Mouse (Mus musculus) gastrocnemius, adult 18-20 months (tissue): Measurements from ENCODE around the gene LTO1. TPM values are rescaled to one million over a fixed set of nuclear protein-coding genes. Genes with fewer than 3 reads are reported as not detected.
A peak's percentile ranks its signal among the peaks of the same experiment; 100 is the strongest.
"Not testable (repeated sequence)": the region's sequence is repeated elsewhere in the genome, so short reads cannot be mapped to it uniquely, and the experiment has no call there.

Experiments used
- DNase-seq: peaks from one replicate; pipeline ENCODE4 v3.0.0; 2021; ENCODE audit warnings: low spot score
- long read RNA-seq, 2 experiments: library from polyadenylated mRNA; stranded (forward); transcript quantifications; one replicate each; pipeline ENCODE4 v2.0.0; 2021
- total RNA-seq, 2 experiments: library from RNA; stranded (reverse); gene quantifications; 2 replicates each; pipeline ENCODE4 v1.2.3; 2021

LTO1 gene
- 10 to 100 TPM in 1 of 2 experiments, 1 to 10 TPM in 1; 8.0 to 10.2 TPM for total RNA-seq
- long read RNA-seq, experiment 1, full-length matches to known transcripts, result 18 of 20 reads
- long read RNA-seq, experiment 1, partial matches to known transcripts, result 0 of 20 reads
- long read RNA-seq, experiment 1, other reads (novel, unspliced or antisense), result 2 of 20 reads
- long read RNA-seq, experiment 2, transcript LTO1-201 (5 exons, 2,015 nt), result major isoform, 9 of 11 reads
- long read RNA-seq, experiment 2, partial matches to known transcripts, result 1 of 11 reads
- long read RNA-seq, experiment 2, other reads (novel, unspliced or antisense), result 0 of 11 reads

GRCm38 (mm10) chr7:144914948-144915750, at the start of gene LTO1:
LTO1 (plus strand) TSS chr7:144915100.
- DNase-seq, result peak; percentile 92

- no peak for DNase-seq
Measured at GRCm38 (mm10) chr7:144867161-144867560, 47.7 kb upstream of the LTO1 start.

DNA sequence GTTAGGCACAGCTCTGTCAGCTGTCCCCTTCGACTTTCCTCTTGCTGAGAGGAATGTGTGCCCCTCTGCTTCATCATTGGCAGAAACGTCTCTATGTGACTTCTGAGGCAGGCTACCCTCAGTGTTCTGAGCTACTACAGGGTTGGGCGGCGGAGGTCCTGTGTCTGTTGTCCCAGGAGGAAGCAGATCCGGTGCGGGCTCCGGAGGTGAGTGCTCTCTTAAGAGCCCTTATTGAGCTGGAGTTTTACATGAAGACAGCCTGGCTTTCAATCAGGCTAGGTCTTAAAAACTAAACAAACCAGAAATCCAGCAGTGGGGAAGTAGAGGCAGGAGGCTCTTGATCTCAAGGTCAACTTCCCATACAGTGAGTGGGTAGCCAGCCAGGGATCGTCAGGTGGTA, 47.3 kb upstream of the LTO1 start:
- DNase-seq, result no peak

DNA sequence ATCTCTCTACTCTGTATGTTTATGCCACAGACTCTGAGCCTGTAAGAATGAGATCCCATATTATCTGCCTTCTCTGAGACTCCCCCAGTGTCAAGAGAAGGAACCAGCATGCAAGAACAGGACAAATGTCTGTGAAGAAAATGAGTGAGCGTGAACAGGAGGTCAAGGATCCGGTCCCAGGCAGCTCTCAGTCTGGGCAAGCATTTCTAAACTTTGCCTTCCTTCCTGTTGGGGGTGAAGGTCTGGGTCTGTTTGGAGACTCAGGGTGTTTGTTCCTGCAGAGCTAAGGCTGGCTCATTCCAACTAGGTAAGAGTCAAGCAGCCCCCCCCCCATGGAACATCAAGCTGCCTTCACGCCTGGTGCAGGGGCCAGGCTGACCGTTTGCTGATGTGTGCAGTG, 42.5 kb upstream of the LTO1 start:
- DNase-seq, result no peak

DNA sequence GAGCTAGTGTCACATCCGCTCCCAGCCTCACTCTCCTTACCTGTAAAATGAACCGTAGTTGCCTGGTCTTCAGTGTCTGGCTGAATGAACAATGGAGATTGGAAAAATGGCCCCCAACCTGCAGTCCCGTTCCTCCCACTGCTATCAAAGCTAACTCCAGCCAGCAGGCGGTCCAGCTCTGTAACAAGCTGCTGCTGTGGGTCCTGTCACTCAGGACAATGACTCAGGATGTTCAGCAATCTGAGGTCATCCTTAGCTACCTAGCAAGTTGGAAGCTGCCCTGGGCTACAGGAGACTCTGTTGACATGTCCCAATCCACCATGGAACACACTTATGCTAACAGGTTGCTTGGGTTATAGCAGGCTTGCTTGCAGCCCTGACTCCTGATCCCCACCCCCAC, 41.7 kb upstream of the LTO1 start:
- DNase-seq, result no peak

DNA sequence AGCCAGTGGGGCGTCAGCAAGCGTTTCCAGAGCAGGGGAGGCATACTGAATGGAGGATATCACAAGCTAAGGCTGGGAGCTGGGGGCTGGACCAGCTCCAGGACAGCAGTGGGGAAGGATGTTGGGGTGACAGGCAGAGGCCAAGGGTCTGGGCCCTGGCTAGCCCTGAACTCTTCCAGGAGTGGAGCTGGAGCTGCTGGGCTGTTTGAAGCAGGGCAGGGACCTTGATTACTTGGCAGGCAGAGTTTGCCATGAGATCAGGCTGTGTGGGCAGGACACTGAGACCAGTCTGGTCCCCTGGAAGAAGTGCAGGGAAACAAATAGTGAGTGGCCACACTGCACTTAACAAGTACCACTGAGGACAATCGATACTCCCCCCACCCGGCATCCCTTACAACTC, 40.7 kb upstream of the LTO1 start:
- DNase-seq, result no peak

GRCm38 (mm10) chr7:144878401-144878800, 36.5 kb upstream of the LTO1 start:
- DNase-seq, result no peak

GRCm38 (mm10) chr7:144883106-144883505, 31.8 kb upstream of the LTO1 start:
- no peak for DNase-seq

DNA sequence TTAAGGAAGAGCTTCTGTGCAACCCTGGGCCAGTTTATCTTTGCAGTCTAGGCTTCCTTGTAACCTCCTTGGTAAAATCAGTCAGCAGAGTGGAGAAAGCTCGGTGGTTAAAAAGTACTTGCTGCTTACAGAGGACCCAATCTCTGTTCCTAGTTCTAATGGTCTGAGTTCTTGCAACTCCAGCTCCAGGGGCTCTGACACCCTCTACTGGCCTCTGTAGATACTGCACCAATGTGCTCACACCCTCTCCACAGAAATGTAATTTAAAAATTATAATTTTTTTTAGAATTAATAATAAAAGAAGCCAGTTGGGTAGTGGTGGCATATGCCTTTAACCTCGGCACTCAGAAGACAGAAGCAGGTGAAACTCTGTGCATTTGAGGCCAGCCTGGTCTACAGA, 27.2 kb upstream of the LTO1 start:
- DNase-seq, result no peak

DNA sequence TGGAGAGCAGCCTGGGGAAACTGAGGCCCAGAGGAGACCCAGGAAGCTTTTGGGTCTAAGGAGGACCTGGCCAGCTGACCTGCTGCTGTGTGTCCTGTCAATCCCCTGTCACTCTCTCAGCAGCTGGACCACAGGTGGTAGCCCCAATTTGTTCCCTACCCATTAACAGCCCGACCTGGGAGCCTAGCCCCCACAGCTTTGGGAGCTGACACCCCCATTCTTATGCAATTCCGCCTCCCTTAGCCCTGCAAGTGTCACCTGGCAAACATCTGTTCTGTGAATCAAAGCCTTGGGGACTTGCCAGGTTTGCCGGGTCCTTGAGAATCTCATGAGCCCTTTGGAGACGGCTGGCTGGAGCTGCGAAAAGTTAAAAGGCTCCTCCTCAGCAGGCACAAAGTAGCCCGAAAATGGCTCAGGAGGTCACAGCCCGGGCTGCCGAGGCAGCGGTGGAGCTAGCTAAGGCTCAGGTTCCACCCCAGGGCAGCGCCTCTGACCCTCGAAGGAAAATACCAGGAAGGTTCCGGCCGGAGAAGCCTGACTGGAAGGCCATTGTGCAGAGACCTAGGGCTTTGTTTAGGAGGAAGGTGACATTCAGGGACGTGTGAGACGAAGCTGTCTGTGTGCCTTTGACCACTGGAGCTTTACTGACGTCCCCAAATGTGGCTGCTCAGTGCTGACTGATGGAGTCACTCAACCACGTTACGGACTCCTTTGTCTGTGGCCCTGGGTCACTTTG, 26.2 kb upstream of the LTO1 start:
- no peak for DNase-seq

GRCm38 (mm10) chr7:144890661-144891060, 24.2 kb upstream of the LTO1 start:
- not testable (repeated sequence) for DNase-seq

- DNase-seq, result no peak
Measured at GRCm38 (mm10) chr7:144891863-144892262, 23.0 kb upstream of the LTO1 start.

DNA sequence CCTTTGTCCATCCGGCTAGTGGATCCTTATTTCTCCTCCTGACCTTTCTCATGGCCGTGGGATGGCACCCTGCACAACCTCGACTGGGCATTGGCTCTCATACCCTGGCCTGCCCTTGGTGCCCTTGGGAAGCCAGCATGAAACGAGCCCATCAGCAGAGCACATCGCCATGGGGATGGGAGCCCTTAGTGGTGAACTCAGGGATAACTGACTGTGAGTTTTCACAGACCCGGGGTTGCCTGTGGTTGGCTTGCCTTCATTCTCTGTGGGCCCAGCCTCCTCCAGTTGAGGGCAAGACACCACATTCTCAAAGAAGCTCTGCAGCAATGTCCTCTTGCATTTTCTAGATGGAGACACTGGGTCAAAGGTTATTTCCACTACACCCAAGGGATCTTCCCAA, 22.6 kb upstream of the LTO1 start:
- DNase-seq, result no peak

DNA sequence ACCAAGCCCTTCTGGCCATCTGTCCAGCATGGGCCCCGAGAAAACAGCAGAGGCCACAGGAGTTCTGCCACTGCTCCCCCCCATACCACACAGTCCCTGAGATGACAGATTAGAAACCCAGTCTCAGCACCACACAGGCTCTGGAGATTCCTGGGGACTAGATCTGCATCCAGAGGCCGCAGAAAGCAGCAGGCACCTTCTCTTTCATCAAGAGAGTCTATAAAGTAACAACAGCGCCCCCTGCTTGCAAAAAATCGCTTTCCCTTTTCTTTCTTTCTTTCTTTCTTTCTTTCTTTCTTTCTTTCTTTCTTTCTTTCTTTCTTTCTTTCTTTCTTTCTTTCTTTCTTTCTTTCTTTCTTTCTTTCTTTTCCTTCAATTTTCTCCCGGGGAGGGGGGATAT, 20.7 kb upstream of the LTO1 start:
- no peak for DNase-seq

GRCm38 (mm10) chr7:144894706-144895105, 20.2 kb upstream of the LTO1 start:
- DNase-seq, result no peak

DNA sequence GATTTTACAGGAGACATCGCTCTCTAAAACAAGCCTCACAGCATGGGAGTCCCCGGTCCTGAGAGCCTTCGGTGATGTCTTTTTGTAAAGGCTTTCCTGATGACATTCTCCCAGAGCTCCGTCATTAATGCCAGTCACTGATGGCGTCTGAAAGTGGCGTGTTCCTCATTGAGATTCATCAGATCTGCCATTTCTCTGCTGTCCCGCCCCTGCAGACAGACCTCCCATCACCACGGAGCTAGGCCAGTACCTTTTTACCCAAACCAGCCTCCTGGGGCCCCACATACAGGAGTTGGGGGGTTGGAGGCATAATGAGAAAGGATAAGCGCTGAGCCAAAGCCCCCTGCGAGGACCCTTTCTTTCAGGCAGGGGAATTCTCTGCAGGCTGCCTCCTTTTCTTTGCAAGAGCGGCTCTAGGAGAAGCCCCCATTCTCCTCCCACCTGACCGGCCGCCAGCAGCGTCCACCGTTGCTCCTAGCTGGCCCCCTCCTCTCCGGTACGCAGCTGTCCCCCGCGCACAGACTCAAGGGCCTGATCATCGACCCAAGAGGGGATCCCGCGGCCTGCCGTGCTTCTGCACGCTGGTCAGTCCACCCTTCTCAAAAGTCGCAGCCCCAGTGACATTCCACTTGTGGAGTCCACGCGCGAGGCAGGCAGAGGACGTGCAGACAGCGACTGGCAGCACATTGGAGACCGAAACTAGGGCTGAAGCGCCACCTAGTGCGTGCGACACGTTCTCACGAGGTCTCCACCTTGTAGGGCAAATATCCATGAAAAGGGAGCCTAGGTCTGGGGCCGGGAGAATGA, 19.4 kb upstream of the LTO1 start:
- peak; percentile 59 for DNase-seq

GRCm38 (mm10) chr7:144896294-144897218, 18.3 kb upstream of the LTO1 start, which contains the start of gene Fgf15:
Fgf15 (plus strand) TSS chr7:144896531.
- DNase-seq, result no peak

GRCm38 (mm10) chr7:144898506-144898905, 16.4 kb upstream of the LTO1 start:
- no peak for DNase-seq

DNA sequence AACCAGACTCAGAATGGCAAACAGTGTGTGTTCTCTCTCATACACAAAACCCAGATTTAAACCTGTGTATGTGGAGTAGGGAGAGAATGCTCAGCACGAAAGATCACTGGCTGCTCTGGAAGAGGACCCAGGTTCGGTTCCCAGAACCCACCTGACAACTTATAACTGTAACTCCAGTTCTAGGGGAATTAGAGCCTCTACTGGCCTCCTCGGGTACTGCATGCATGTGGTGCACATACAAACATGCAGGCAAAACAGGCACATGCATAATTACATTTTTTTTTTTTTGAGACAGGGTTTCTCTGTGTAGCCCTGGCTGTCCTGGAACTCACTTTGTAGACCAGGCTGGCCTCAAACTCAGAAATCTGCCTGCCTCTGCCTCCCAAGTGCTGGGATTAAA, 9.4 kb upstream of the LTO1 start:
- DNase-seq, result not testable (repeated sequence)

- DNase-seq, result peak; percentile 20
Measured at GRCm38 (mm10) chr7:144906708-144907397, 8.0 kb upstream of the LTO1 start.
